Mouse (Mus musculus): ENCODE results near the gene Rplp2.
A peak's percentile ranks its signal among the peaks of the same experiment; 100 is the strongest.
"Not testable (repeated sequence)": the region's sequence is repeated elsewhere in the genome, so short reads cannot be mapped to it uniquely, and the experiment has no call there.

Rplp2 gene

GRCm38 (mm10) chr7:141447110-141447991 lies at the start of gene Rplp2:
TSS of gene Rplp2 (plus strand) at chr7:141447370.
- peak; percentile 91 for DNase-seq (ENCODE audit: low read depth)

GRCm38 (mm10) chr7:141403305-141403704 lies 43.9 kb upstream of the Rplp2 start:
- peak; percentile 77 for DNase-seq (ENCODE audit: low read depth)

- DNase-seq (ENCODE audit: low read depth), result no peak
Observed at GRCm38 (mm10) chr7:141405466-141405865, 41.7 kb upstream of the Rplp2 start.

GRCm38 (mm10) chr7:141407670-141408069 lies 39.5 kb upstream of the Rplp2 start:
- not testable (repeated sequence) for DNase-seq (ENCODE audit: low read depth)

- peak; percentile 92 for DNase-seq (ENCODE audit: low read depth)
Observed at GRCm38 (mm10) chr7:141408833-141409232, 38.3 kb upstream of the Rplp2 start.

- DNase-seq (ENCODE audit: low read depth), result no peak
Observed at GRCm38 (mm10) chr7:141410631-141411030, 36.5 kb upstream of the Rplp2 start.

GRCm38 (mm10) chr7:141411667-141412066 lies 35.5 kb upstream of the Rplp2 start:
- no peak for DNase-seq (ENCODE audit: low read depth)

- DNase-seq (ENCODE audit: low read depth), result peak; percentile 55
Observed at GRCm38 (mm10) chr7:141413331-141413730, 33.8 kb upstream of the Rplp2 start.

GRCm38 (mm10) chr7:141413809-141414584 lies 33.2 kb upstream of the Rplp2 start, which contains the start of gene Gatd1:
TSS of gene Gatd1 (minus strand) at chr7:141414136.
- DNase-seq (ENCODE audit: low read depth), result peak; percentile 99

GRCm38 (mm10) chr7:141416144-141416841 lies 30.9 kb upstream of the Rplp2 start:
- peak; percentile 18 for DNase-seq (ENCODE audit: low read depth)

GRCm38 (mm10) chr7:141417731-141418681 lies 29.2 kb upstream of the Rplp2 start:
- no peak for DNase-seq (ENCODE audit: low read depth)

- DNase-seq (ENCODE audit: low read depth), result peak; percentile 33
Observed at GRCm38 (mm10) chr7:141418970-141419369, 28.2 kb upstream of the Rplp2 start.

- DNase-seq (ENCODE audit: low read depth), result no peak
Observed at GRCm38 (mm10) chr7:141420030-141420702, 27.0 kb upstream of the Rplp2 start.

GRCm38 (mm10) chr7:141423811-141424210 lies 23.4 kb upstream of the Rplp2 start:
- no peak for DNase-seq (ENCODE audit: low read depth)

GRCm38 (mm10) chr7:141426948-141427730 lies 20.0 kb upstream of the Rplp2 start:
- DNase-seq (ENCODE audit: low read depth), result no peak

- no peak for DNase-seq (ENCODE audit: low read depth)
Observed at GRCm38 (mm10) chr7:141428701-141429100, 18.5 kb upstream of the Rplp2 start.

- no peak for DNase-seq (ENCODE audit: low read depth)
Observed at GRCm38 (mm10) chr7:141429310-141429709, 17.9 kb upstream of the Rplp2 start, which contains the start of gene Cend1. TSS of gene Cend1 (minus strand) at chr7:141429491.

GRCm38 (mm10) chr7:141429840-141430584 lies 17.2 kb upstream of the Rplp2 start:
- no peak for DNase-seq (ENCODE audit: low read depth)

Data from NIH3T3 (cell line).